Mouse (Mus musculus): Measurements from ENCODE around the gene E430018J23Rik. TPM values are rescaled to one million over a fixed set of nuclear protein-coding genes. Genes with fewer than 3 reads are reported as not detected.
"Not testable (repeated sequence)": the region's sequence is repeated elsewhere in the genome, so short reads cannot be mapped to it uniquely, and the experiment has no call there.

Gene E430018J23Rik
- polyA plus RNA-seq, 1 experiment from 2014 or later: 7.0 TPM

- Histone ChIP-seq H3K4me3 (peak overlapping the region; percentile 92), H3K36me3 (peaks cover 39% of the 10 kb centered on the region), H3K27ac (peak overlapping the region; percentile 98; the same call in 1 of the 2 replicates), H3K9me3 (replicated peaks) (no peaks in the 10 kb centered on the region), H3K4me1 (peaks cover 33% of the 10 kb centered on the region), H3K27me3 (ENCODE audit: low read depth, poor library complexity, severe bottlenecking) (no peaks in the 10 kb centered on the region)
- DNase-seq (ENCODE audit: low spot score): no peak
- WGBS: 91% methylated on average over 8 of the region's 8 CpGs
These were observed 49.1 kb downstream of the E430018J23Rik start for GRCm38 (mm10) chr7:127344371-127344770.

- Histone ChIP-seq H3K4me1 (peaks cover 33% of the 10 kb centered on the region), H3K27me3 (ENCODE audit: low read depth, poor library complexity, severe bottlenecking) (no peaks in the 10 kb centered on the region), H3K27ac (no peak overlapping the region), H3K4me3 (0 out of 2 replicates have a peak overlapping the region, but pooled peaks have one; percentile 14), H3K9me3 (replicated peaks) (no peaks in the 10 kb centered on the region), H3K36me3 (peaks cover 39% of the 10 kb centered on the region)
- DNase-seq (ENCODE audit: low spot score): no peak
- WGBS: 94% methylated on average over 38 of the region's 38 CpGs
These were observed 49.9 kb downstream of the E430018J23Rik start for GRCm38 (mm10) chr7:127343351-127344019.

GRCm38 (mm10) chr7:127342888-127343287 is 50.5 kb downstream of the E430018J23Rik start:
- Histone ChIP-seq H3K9me3 (replicated peaks) (no peaks in the 10 kb centered on the region), H3K4me3 (0 out of 2 replicates have a peak overlapping the region, but pooled peaks have one; percentile 14), H3K27me3 (ENCODE audit: low read depth, poor library complexity, severe bottlenecking) (no peaks in the 10 kb centered on the region), H3K4me1 (peaks cover 33% of the 10 kb centered on the region), H3K27ac (no peak overlapping the region), H3K36me3 (peaks cover 39% of the 10 kb centered on the region)
- 91% methylated on average over 7 of the region's 7 CpGs for WGBS
- DNase-seq (ENCODE audit: low spot score): no peak

- DNase-seq (ENCODE audit: low spot score): no peak
- 55% methylated on average over 4 of the region's 4 CpGs for WGBS
- Histone ChIP-seq H3K27ac (no peak overlapping the region), H3K27me3 (ENCODE audit: low read depth, poor library complexity, severe bottlenecking) (no peaks in the 10 kb centered on the region), H3K4me3 (no peak overlapping the region), H3K36me3 (peaks cover 39% of the 10 kb centered on the region), H3K4me1 (peaks cover 33% of the 10 kb centered on the region), H3K9me3 (replicated peaks) (no peaks in the 10 kb centered on the region)
These were observed 51.1 kb downstream of the E430018J23Rik start for GRCm38 (mm10) chr7:127342332-127342731.

GRCm38 (mm10) chr7:127341861-127342260 is 51.6 kb downstream of the E430018J23Rik start:
- not testable (repeated sequence) for DNase-seq (ENCODE audit: low spot score); H3K4me3 ChIP-seq; H3K9me3 ChIP-seq (replicated peaks); H3K27me3 ChIP-seq (ENCODE audit: low read depth, poor library complexity, severe bottlenecking); H3K27ac ChIP-seq
- WGBS: 89% methylated on average over 6 of the region's 6 CpGs
- Histone ChIP-seq H3K36me3 (peaks cover 39% of the 10 kb centered on the region), H3K4me1 (peaks cover 29% of the 10 kb centered on the region)

GRCm38 (mm10) chr7:127341356-127341755 is 52.1 kb downstream of the E430018J23Rik start:
- DNase-seq (ENCODE audit: low spot score): no peak
- H3K4me1 ChIP-seq: peaks cover 24% of the 10 kb centered on the region
- no peaks in the 10 kb centered on the region for H3K9me3 ChIP-seq (replicated peaks)
- H3K4me3 ChIP-seq: no peak overlapping the region
- WGBS: 92% methylated on average over 8 of the region's 8 CpGs
- H3K36me3 ChIP-seq: peaks cover 39% of the 10 kb centered on the region
- no peaks in the 10 kb centered on the region for H3K27me3 ChIP-seq (ENCODE audit: low read depth, poor library complexity, severe bottlenecking)
- H3K27ac ChIP-seq: no peak overlapping the region

Other genes starting within 250 kb of the E430018J23Rik start
- 85.9 and 94.0 TPM in 2 replicates for gene Cd2bp2, start 197.6 kb downstream of the E430018J23Rik start, polyA plus RNA-seq (2016; fragmentation: Nextera tagmentation; extraction: Ambion mirVana)
- 32.1 and 34.8 TPM in 2 replicates for gene Tbc1d10b, start 185.2 kb downstream of the E430018J23Rik start, polyA plus RNA-seq (2016; fragmentation: Nextera tagmentation; extraction: Ambion mirVana)
- gene Mylpf, start 184.7 kb downstream of the E430018J23Rik start, polyA plus RNA-seq (2016; fragmentation: Nextera tagmentation; extraction: Ambion mirVana): 8.8 and 13.1 TPM in 2 replicates
- gene Zfp553, start 160.6 kb downstream of the E430018J23Rik start, polyA plus RNA-seq (2016; fragmentation: Nextera tagmentation; extraction: Ambion mirVana): 74.2 and 74.9 TPM in 2 replicates
- gene Sept1, start 160.5 kb downstream of the E430018J23Rik start, polyA plus RNA-seq (2016; fragmentation: Nextera tagmentation; extraction: Ambion mirVana): 27.0 and 29.9 TPM in 2 replicates
- 70.6 and 73.6 TPM in 2 replicates for gene Zfp771, start 149.4 kb downstream of the E430018J23Rik start, polyA plus RNA-seq (2016; fragmentation: Nextera tagmentation; extraction: Ambion mirVana)
- gene Dctpp1, start 132.9 kb downstream of the E430018J23Rik start, polyA plus RNA-seq (2016; fragmentation: Nextera tagmentation; extraction: Ambion mirVana): 340 and 453 TPM in 2 replicates
- gene Sephs2, start 119.6 kb downstream of the E430018J23Rik start, polyA plus RNA-seq (2016; fragmentation: Nextera tagmentation; extraction: Ambion mirVana): 89.7 and 93.9 TPM in 2 replicates
- gene Itgal, start 97.4 kb downstream of the E430018J23Rik start, polyA plus RNA-seq (2016; fragmentation: Nextera tagmentation; extraction: Ambion mirVana): 0.46 and 0.69 TPM in 2 replicates
- gene Zfp768, start 48.0 kb downstream of the E430018J23Rik start, polyA plus RNA-seq (2016; fragmentation: Nextera tagmentation; extraction: Ambion mirVana): 23.1 and 23.8 TPM in 2 replicates
- 7.9 and 9.5 TPM in 2 replicates for gene Zfp747, start 17.6 kb downstream of the E430018J23Rik start, polyA plus RNA-seq (2016; fragmentation: Nextera tagmentation; extraction: Ambion mirVana)
- gene 9130019O22Rik, start 6.5 kb downstream of the E430018J23Rik start, polyA plus RNA-seq (2016; fragmentation: Nextera tagmentation; extraction: Ambion mirVana): 5.2 and 7.2 TPM in 2 replicates
- 6.2 and 7.9 TPM in 2 replicates for gene Zfp764, start 13.2 kb upstream of the E430018J23Rik start, polyA plus RNA-seq (2016; fragmentation: Nextera tagmentation; extraction: Ambion mirVana)
- gene Zfp688, start 28.4 kb upstream of the E430018J23Rik start, polyA plus RNA-seq (2016; fragmentation: Nextera tagmentation; extraction: Ambion mirVana): 29.5 and 37.0 TPM in 2 replicates
- 14.2 and 14.5 TPM in 2 replicates for gene Zfp689, start 55.5 kb upstream of the E430018J23Rik start, polyA plus RNA-seq (2016; fragmentation: Nextera tagmentation; extraction: Ambion mirVana)
- 41.0 and 46.9 TPM in 2 replicates for gene Prr14, start 66.0 kb upstream of the E430018J23Rik start, polyA plus RNA-seq (2016; fragmentation: Nextera tagmentation; extraction: Ambion mirVana)
- gene Fbrs, start 85.6 kb upstream of the E430018J23Rik start, polyA plus RNA-seq (2016; fragmentation: Nextera tagmentation; extraction: Ambion mirVana): 11.4 and 12.5 TPM in 2 replicates
- gene Srcap, start 118.4 kb upstream of the E430018J23Rik start, polyA plus RNA-seq (2016; fragmentation: Nextera tagmentation; extraction: Ambion mirVana): 70.9 and 80.4 TPM in 2 replicates
- 15.4 and 17.1 TPM in 2 replicates for gene Gm42715, start 126.0 kb upstream of the E430018J23Rik start, polyA plus RNA-seq (2016; fragmentation: Nextera tagmentation; extraction: Ambion mirVana)
- gene Tmem265, start 167.8 kb upstream of the E430018J23Rik start, polyA plus RNA-seq (2016; fragmentation: Nextera tagmentation; extraction: Ambion mirVana): 3.1 and 4.1 TPM in 2 replicates
- gene Phkg2, start 179.7 kb upstream of the E430018J23Rik start, polyA plus RNA-seq (2016; fragmentation: Nextera tagmentation; extraction: Ambion mirVana): 34.1 and 39.6 TPM in 2 replicates
- gene Ccdc189, start 195.0 kb upstream of the E430018J23Rik start, polyA plus RNA-seq (2016; fragmentation: Nextera tagmentation; extraction: Ambion mirVana): 9.4 and 12.4 TPM in 2 replicates
- 62.2 and 69.6 TPM in 2 replicates for gene Rnf40, start 195.1 kb upstream of the E430018J23Rik start, polyA plus RNA-seq (2016; fragmentation: Nextera tagmentation; extraction: Ambion mirVana)
- gene Zfp629, start 222.2 kb upstream of the E430018J23Rik start, polyA plus RNA-seq (2016; fragmentation: Nextera tagmentation; extraction: Ambion mirVana): 29.0 and 32.9 TPM in 2 replicates

Data from limb, embryonic 10.5 days (tissue).